Mouse (Mus musculus): ENCODE measurements around the gene Ptprn2.

DNA sequence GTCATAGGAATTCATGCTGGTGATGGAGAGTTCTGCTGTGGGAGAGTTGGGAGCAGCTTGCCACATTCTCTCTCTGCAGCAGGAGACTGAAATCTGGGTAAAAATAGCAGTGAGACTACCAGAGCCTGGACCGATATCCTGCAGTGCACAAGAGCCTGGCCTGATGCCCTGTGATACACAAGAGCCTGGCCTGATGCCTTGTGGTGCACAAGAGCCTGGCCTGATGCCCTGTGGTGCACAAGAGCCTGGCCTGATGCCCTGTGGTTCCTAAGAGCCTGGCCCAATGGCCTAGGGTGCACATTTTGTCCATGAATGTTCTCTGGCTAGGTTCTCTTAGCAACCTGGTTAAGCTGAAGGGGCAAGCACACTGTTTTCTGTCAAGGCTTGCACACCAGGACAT is 64.5 kb downstream of the Ptprn2 start:
- TF ChIP-seq CTCF (IDR thresholded peaks at IDR 0.05; ENCODE audit: low read depth) (no peak), EP300 (IDR thresholded peaks at IDR 0.05; ENCODE audit: low read depth) (no peak)

All from liver, postnatal 0 days (tissue).